In the genomic region with DNA sequence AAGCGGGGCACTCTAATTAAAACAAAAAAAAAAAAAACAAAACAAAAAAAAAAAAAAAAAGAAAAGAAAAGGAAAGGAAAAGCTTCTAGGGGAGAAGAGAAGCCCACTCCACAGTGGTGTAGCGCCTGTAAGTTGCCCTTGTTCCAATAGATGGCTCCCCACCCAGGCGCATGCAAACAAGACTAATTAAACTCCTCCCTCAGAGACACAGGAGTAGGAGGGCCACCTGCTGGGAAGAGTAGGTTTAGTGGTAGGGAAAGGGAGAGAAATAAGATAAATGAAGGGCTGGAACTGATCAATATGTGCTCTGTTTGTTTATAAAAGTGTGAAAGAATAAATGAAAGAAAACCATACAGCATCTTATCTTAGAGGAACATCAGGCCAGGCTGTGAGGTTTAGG, we compare ENCODE assay signal across 10 mouse cellular contexts.
A peak's percentile ranks its signal among the peaks of the same experiment; 100 is the strongest.
DNase-seq lines count a peak whose midpoint lies in the region; ATAC-seq and TF ChIP-seq lines count a peak whose summit lies in the region.
"Had no signal": no experiment of that assay in that cellular context is flagged by ENCODE, and none has a peak within 500 bp of the region (broad histone marks: within the 10 kb centered on the region; RNA-seq: fewer than 3 reads in every experiment).

No protein-coding gene starts in this region.

- ATAC-seq in kidney, embryonic 15.5 days (replicated peaks; ENCODE audit: low FRiP score) = no peak
- ATAC-seq in liver, embryonic 14.5 days (ENCODE audit: insufficient read depth) = no peak
- ATAC-seq in granulocyte monocyte progenitor cell, adult 5-6 weeks (replicated peaks; ENCODE audit: poor library complexity, severe bottlenecking) = no peak
- no peak for ATAC-seq in hindbrain, embryonic 14.5 days (ENCODE audit: low FRiP score)

- H3K9ac ChIP-seq in kidney, embryonic 15.5 days = no peak overlapping the region
- no peak overlapping the region for H3K9ac ChIP-seq in liver, embryonic 14.5 days (replicated peaks)
- H3K9ac ChIP-seq in hindbrain, embryonic 14.5 days = no peak overlapping the region
- H3K9ac ChIP-seq: embryonic facial prominence, embryonic 13.5 days had no signal

- TF ChIP-seq EP300 in liver, embryonic 14.5 days (IDR thresholded peaks at IDR 0.05; ENCODE audit: low read depth) = no peak

- TF ChIP-seq CTCF in liver, embryonic 14.5 days (IDR thresholded peaks at IDR 0.05; ENCODE audit: low read depth) = peak; percentile 42

- no peaks in the 10 kb centered on the region for H3K9me3 ChIP-seq in kidney, embryonic 15.5 days (replicated peaks)
- H3K9me3 ChIP-seq in liver, embryonic 14.5 days (ENCODE audit: control insufficient read depth, low read length) = no peaks in the 10 kb centered on the region
- H3K9me3 ChIP-seq in heart, embryonic 10.5 days = no peaks in the 10 kb centered on the region
- no peaks in the 10 kb centered on the region for H3K9me3 ChIP-seq in hindbrain, embryonic 14.5 days (ENCODE audit: control insufficient read depth, low read length)
- H3K9me3 ChIP-seq: embryonic facial prominence, embryonic 13.5 days had no signal

- peak; percentile 10 for DNase-seq in kidney, adult 11 months
- peak; percentile 70 for DNase-seq in 416B (ENCODE audit: low read depth)
- peak; percentile 16 for DNase-seq in brain, adult 2 months (ENCODE audit: low read depth, low spot score)
- DNase-seq in liver, embryonic 14.5 days (ENCODE audit: low read depth in 3 of 3, low spot score in 3 of 3) = peak in 2 of 3 experiments; percentile 13 to 20
- DNase-seq in heart, embryonic 10.5 days (ENCODE audit: low spot score) = no peak
- DNase-seq in hindbrain, embryonic 14.5 days (ENCODE audit: low spot score) = no peak
- DNase-seq: midbrain, embryonic 14.5 days had no signal

- H3K4me3 ChIP-seq in kidney, embryonic 15.5 days (replicated peaks) = no peak overlapping the region
- H3K4me3 ChIP-seq in liver, embryonic 14.5 days (ENCODE audit: insufficient read depth in 1 of 2, low read depth in 2 of 2, low read length in 2 of 2) = no peak overlapping the region
- H3K4me3 ChIP-seq in heart, embryonic 10.5 days = no peak overlapping the region
- H3K4me3 ChIP-seq in hindbrain, embryonic 14.5 days (replicated peaks; ENCODE audit: low read length) = no peak overlapping the region
- H3K4me3 ChIP-seq: embryonic facial prominence, embryonic 13.5 days had no signal

- H3K36me3 ChIP-seq in kidney, embryonic 15.5 days = no peaks in the 10 kb centered on the region
- no peaks in the 10 kb centered on the region for H3K36me3 ChIP-seq in liver, embryonic 14.5 days (replicated peaks; ENCODE audit: control insufficient read depth, insufficient read depth, low read depth)
- no peaks in the 10 kb centered on the region for H3K36me3 ChIP-seq in heart, embryonic 10.5 days
- H3K36me3 ChIP-seq in hindbrain, embryonic 14.5 days (replicated peaks; ENCODE audit: control insufficient read depth, insufficient read depth) = no peaks in the 10 kb centered on the region
- H3K36me3 ChIP-seq: embryonic facial prominence, embryonic 13.5 days had no signal

- no peak overlapping the region for H3K4me2 ChIP-seq in kidney, embryonic 15.5 days
- H3K4me2 ChIP-seq in liver, embryonic 14.5 days (ENCODE audit: low read depth) = no peak overlapping the region
- no peak overlapping the region for H3K4me2 ChIP-seq in hindbrain, embryonic 14.5 days (replicated peaks)
- H3K4me2 ChIP-seq: embryonic facial prominence, embryonic 13.5 days had no signal

- H3K27me3 ChIP-seq in kidney, embryonic 15.5 days = no peaks in the 10 kb centered on the region
- peaks cover 4% of the 10 kb centered on the region for H3K27me3 ChIP-seq in liver, embryonic 14.5 days (ENCODE audit: control insufficient read depth, insufficient read depth, low read length)
- peaks cover 4% of the 10 kb centered on the region for H3K27me3 ChIP-seq in heart, embryonic 10.5 days (ENCODE audit: insufficient read depth, poor library complexity, severe bottlenecking)
- H3K27me3 ChIP-seq in hindbrain, embryonic 14.5 days (ENCODE audit: control insufficient read depth, insufficient read depth, low read length) = no peaks in the 10 kb centered on the region
- H3K27me3 ChIP-seq: embryonic facial prominence, embryonic 13.5 days had no signal

- WGBS in kidney, embryonic 15.5 days = 83% methylated on average over 3 of the region's 3 CpGs
- 54% methylated on average over 3 of the region's 3 CpGs for WGBS in liver, embryonic 14.5 days (ENCODE audit: insufficient replicate concordance)
- 57% methylated on average over 3 of the region's 3 CpGs for WGBS in heart, embryonic 10.5 days
- WGBS in hindbrain, embryonic 14.5 days = 75% methylated on average over 3 of the region's 3 CpGs

- H3K27ac ChIP-seq in kidney, embryonic 15.5 days = no peak overlapping the region
- H3K27ac ChIP-seq in liver, embryonic 14.5 days = no peak overlapping the region
- no peak overlapping the region for H3K27ac ChIP-seq in heart, embryonic 10.5 days
- H3K27ac ChIP-seq in hindbrain, embryonic 14.5 days = no peak overlapping the region
- H3K27ac ChIP-seq: embryonic facial prominence, embryonic 13.5 days had no signal

- H3K4me1 ChIP-seq in kidney, embryonic 15.5 days = no peaks in the 10 kb centered on the region
- no peaks in the 10 kb centered on the region for H3K4me1 ChIP-seq in liver, embryonic 14.5 days (replicated peaks; ENCODE audit: control insufficient read depth in 2 of 2, insufficient read depth in 2 of 2, low read length in 1 of 2)
- H3K4me1 ChIP-seq in heart, embryonic 10.5 days = 0 out of 2 replicates have a peak, but pooled peaks cover 4% of the 10 kb centered on the region
- H3K4me1 ChIP-seq in hindbrain, embryonic 14.5 days (replicated peaks; ENCODE audit: control insufficient read depth, insufficient read depth, low read length) = no peaks in the 10 kb centered on the region
- H3K4me1 ChIP-seq: embryonic facial prominence, embryonic 13.5 days had no signal

Comparison
In these comparisons a context has a peak if more than half of its experiments do, and no peak if none do; other contexts are left out.
1. DNase-seq: peak in kidney, adult 11 months (single experiment), 416B (single experiment), brain, adult 2 months (single experiment) and liver, embryonic 14.5 days (2 of 3); none in heart, embryonic 10.5 days (single experiment) and hindbrain, embryonic 14.5 days (single experiment).